Mouse (Mus musculus): Measurements from ENCODE around the gene Trmt1.

GRCm38 (mm10) chr8:84643019-84643418 lies 43.1 kb upstream of the Trmt1 start:
- TF ChIP-seq ZC3H11A (IDR thresholded peaks at IDR 0.05; ENCODE audit: borderline replicate concordance, low read depth, low read length): no peak
- no peak for TF ChIP-seq HCFC1 (IDR thresholded peaks at IDR 0.05; ENCODE audit: borderline replicate concordance, insufficient read depth, low read length)
- TF ChIP-seq ZNF384 (IDR thresholded peaks at IDR 0.05; ENCODE audit: low read depth, low read length): no peak
- TF ChIP-seq CHD2 (IDR thresholded peaks at IDR 0.05; ENCODE audit: low read depth, low read length): no peak
- TF ChIP-seq MAFK (IDR thresholded peaks at IDR 0.05; ENCODE audit: insufficient read depth, low read depth, low read length): no peak

All from ES-E14 (cell line).